Mouse (Mus musculus): Measurements from ENCODE around the gene Lzts3. TPM values are rescaled to one million over a fixed set of nuclear protein-coding genes. Genes with fewer than 3 reads are reported as not detected.
"Not testable (repeated sequence)": the region's sequence is repeated elsewhere in the genome, so short reads cannot be mapped to it uniquely, and the experiment has no call there.

The Lzts3 gene
- polyA plus RNA-seq, 1 experiment from 2014 or later = 15.7 TPM

GRCm38 (mm10) chr2:130658530-130658929 lies 15.9 kb upstream of the Lzts3 start:
- Histone ChIP-seq H3K4me2 (replicated peaks; ENCODE audit: low read depth, low read length) (no peak overlapping the region), H3K9ac (replicated peaks; ENCODE audit: low read length) (no peak overlapping the region), H3K4me3 (ENCODE audit: low read length) (no peak overlapping the region), H3K4me1 (ENCODE audit: insufficient read depth, low read length) (peaks cover 5% of the 10 kb centered on the region), H3K36me3 (ENCODE audit: insufficient read depth, low read length) (peaks cover 63% of the 10 kb centered on the region), H3K9me3 (ENCODE audit: low read length) (no peaks in the 10 kb centered on the region), H3K27me3 (ENCODE audit: insufficient read depth, low read length) (no peaks in the 10 kb centered on the region), H3K27ac (ENCODE audit: low read length) (no peak overlapping the region)
- no peak for ATAC-seq (ENCODE audit: low FRiP score, low TSS enrichment)
- 93% methylated on average over 10 of the region's 10 CpGs for WGBS

GRCm38 (mm10) chr2:130657541-130657940 lies 14.9 kb upstream of the Lzts3 start:
- Histone ChIP-seq H3K4me1 (ENCODE audit: insufficient read depth, low read length) (no peaks in the 10 kb centered on the region), H3K9me3 (ENCODE audit: low read length) (no peaks in the 10 kb centered on the region), H3K9ac (replicated peaks; ENCODE audit: low read length) (no peak overlapping the region), H3K4me3 (ENCODE audit: low read length) (no peak overlapping the region), H3K27ac (ENCODE audit: low read length) (no peak overlapping the region), H3K4me2 (replicated peaks; ENCODE audit: low read depth, low read length) (no peak overlapping the region), H3K36me3 (ENCODE audit: insufficient read depth, low read length) (peaks cover 67% of the 10 kb centered on the region), H3K27me3 (ENCODE audit: insufficient read depth, low read length) (no peaks in the 10 kb centered on the region)
- WGBS = 86% methylated on average over 6 of the region's 6 CpGs
- ATAC-seq (ENCODE audit: low FRiP score, low TSS enrichment) = no peak

GRCm38 (mm10) chr2:130656536-130656935 lies 13.9 kb upstream of the Lzts3 start:
- ATAC-seq (ENCODE audit: low FRiP score, low TSS enrichment) = no peak
- Histone ChIP-seq H3K4me2 (replicated peaks; ENCODE audit: low read depth, low read length) (no peak overlapping the region), H3K9ac (replicated peaks; ENCODE audit: low read length) (no peak overlapping the region), H3K27ac (ENCODE audit: low read length) (no peak overlapping the region), H3K27me3 (ENCODE audit: insufficient read depth, low read length) (no peaks in the 10 kb centered on the region), H3K9me3 (ENCODE audit: low read length) (no peaks in the 10 kb centered on the region), H3K36me3 (ENCODE audit: insufficient read depth, low read length) (peaks cover 66% of the 10 kb centered on the region), H3K4me3 (ENCODE audit: low read length) (no peak overlapping the region), H3K4me1 (ENCODE audit: insufficient read depth, low read length) (no peaks in the 10 kb centered on the region)
- WGBS = 90% methylated on average over 9 of the region's 9 CpGs

- ATAC-seq (ENCODE audit: low FRiP score, low TSS enrichment) = no peak
- Histone ChIP-seq H3K4me2 (replicated peaks; ENCODE audit: low read depth, low read length) (no peak overlapping the region), H3K27me3 (ENCODE audit: insufficient read depth, low read length) (no peaks in the 10 kb centered on the region), H3K9me3 (ENCODE audit: low read length) (no peaks in the 10 kb centered on the region), H3K4me1 (ENCODE audit: insufficient read depth, low read length) (no peaks in the 10 kb centered on the region), H3K27ac (ENCODE audit: low read length) (no peak overlapping the region), H3K9ac (replicated peaks; ENCODE audit: low read length) (no peak overlapping the region), H3K4me3 (ENCODE audit: low read length) (no peak overlapping the region), H3K36me3 (ENCODE audit: insufficient read depth, low read length) (peaks cover 59% of the 10 kb centered on the region)
- WGBS = 93% methylated on average over 6 of the region's 6 CpGs
These were observed 13.2 kb upstream of the Lzts3 start for GRCm38 (mm10) chr2:130655660-130656339.

- 81% methylated on average over 1 of the region's 1 CpGs for WGBS
- Histone ChIP-seq H3K27ac (ENCODE audit: low read length) (no peak overlapping the region), H3K9me3 (ENCODE audit: low read length) (no peaks in the 10 kb centered on the region), H3K4me3 (ENCODE audit: low read length) (no peak overlapping the region), H3K4me2 (replicated peaks; ENCODE audit: low read depth, low read length) (no peak overlapping the region), H3K4me1 (ENCODE audit: insufficient read depth, low read length) (no peaks in the 10 kb centered on the region), H3K36me3 (ENCODE audit: insufficient read depth, low read length) (peaks cover 54% of the 10 kb centered on the region), H3K9ac (replicated peaks; ENCODE audit: low read length) (no peak overlapping the region), H3K27me3 (ENCODE audit: insufficient read depth, low read length) (no peaks in the 10 kb centered on the region)
- no peak for ATAC-seq (ENCODE audit: low FRiP score, low TSS enrichment)
These were observed 11.2 kb upstream of the Lzts3 start for GRCm38 (mm10) chr2:130653760-130654159.

GRCm38 (mm10) chr2:130653303-130653702 lies 10.7 kb upstream of the Lzts3 start:
- ATAC-seq (ENCODE audit: low FRiP score, low TSS enrichment) = no peak
- 94% methylated on average over 2 of the region's 2 CpGs for WGBS
- Histone ChIP-seq H3K27ac (ENCODE audit: low read length) (no peak overlapping the region), H3K4me2 (replicated peaks; ENCODE audit: low read depth, low read length) (no peak overlapping the region), H3K27me3 (ENCODE audit: insufficient read depth, low read length) (no peaks in the 10 kb centered on the region), H3K4me1 (ENCODE audit: insufficient read depth, low read length) (no peaks in the 10 kb centered on the region), H3K36me3 (ENCODE audit: insufficient read depth, low read length) (peaks cover 49% of the 10 kb centered on the region), H3K4me3 (ENCODE audit: low read length) (no peak overlapping the region), H3K9ac (replicated peaks; ENCODE audit: low read length) (no peak overlapping the region), H3K9me3 (ENCODE audit: low read length) (no peaks in the 10 kb centered on the region)

- not testable (repeated sequence) for H3K4me3 ChIP-seq (ENCODE audit: low read length); H3K27me3 ChIP-seq (ENCODE audit: insufficient read depth, low read length); H3K9me3 ChIP-seq (ENCODE audit: low read length); H3K27ac ChIP-seq (ENCODE audit: low read length); H3K4me1 ChIP-seq (ENCODE audit: insufficient read depth, low read length); H3K4me2 ChIP-seq (replicated peaks; ENCODE audit: low read depth, low read length); ATAC-seq (ENCODE audit: low FRiP score, low TSS enrichment); H3K9ac ChIP-seq (replicated peaks; ENCODE audit: low read length)
- H3K36me3 ChIP-seq (ENCODE audit: insufficient read depth, low read length) = peaks cover 13% of the 10 kb centered on the region; the same call in 1 of the 2 replicates
- 84% methylated on average over 6 of the region's 6 CpGs for WGBS
These were observed 6.4 kb upstream of the Lzts3 start for GRCm38 (mm10) chr2:130649028-130649427.

- Histone ChIP-seq H3K9me3 (ENCODE audit: low read length) (no peaks in the 10 kb centered on the region), H3K27ac (ENCODE audit: low read length) (no peak overlapping the region), H3K27me3 (ENCODE audit: insufficient read depth, low read length) (no peaks in the 10 kb centered on the region), H3K4me2 (replicated peaks; ENCODE audit: low read depth, low read length) (no peak overlapping the region), H3K9ac (replicated peaks; ENCODE audit: low read length) (no peak overlapping the region), H3K36me3 (ENCODE audit: insufficient read depth, low read length) (0 out of 2 replicates have a peak, but pooled peaks cover under 1% of the 10 kb centered on the region), H3K4me1 (ENCODE audit: insufficient read depth, low read length) (peaks cover 11% of the 10 kb centered on the region), H3K4me3 (ENCODE audit: low read length) (no peak overlapping the region)
- ATAC-seq (ENCODE audit: low FRiP score, low TSS enrichment) = no peak
- 80% methylated on average over 4 of the region's 4 CpGs for WGBS
These were observed 2.6 kb upstream of the Lzts3 start for GRCm38 (mm10) chr2:130645198-130645597.

GRCm38 (mm10) chr2:130642197-130642660 lies 374 bp downstream of the Lzts3 start:
- peak overlapping the region; percentile 69 for H3K4me3 ChIP-seq (ENCODE audit: low read length)
- WGBS = under 1% methylated on average over 26 of the region's 27 CpGs
- H3K27ac ChIP-seq (ENCODE audit: low read length) = 0 out of 2 replicates have a peak overlapping the region, but pooled peaks have one; percentile 27

GRCm38 (mm10) chr2:130641351-130642025 lies 1.1 kb downstream of the Lzts3 start:
- H3K9ac ChIP-seq (replicated peaks; ENCODE audit: low read length) = peak overlapping the region; percentile 72; the same call in 1 of the 2 replicates
- peaks cover 6% of the 10 kb centered on the region for H3K27me3 ChIP-seq (ENCODE audit: insufficient read depth, low read length)
- H3K9me3 ChIP-seq (ENCODE audit: low read length) = no peaks in the 10 kb centered on the region
- peak overlapping the region; percentile 96 for H3K4me2 ChIP-seq (replicated peaks; ENCODE audit: low read depth, low read length)
- H3K4me3 ChIP-seq (ENCODE audit: low read length) = no peak overlapping the region
- no peak overlapping the region for H3K27ac ChIP-seq (ENCODE audit: low read length)
- peaks cover 21% of the 10 kb centered on the region for H3K4me1 ChIP-seq (ENCODE audit: insufficient read depth, low read length)
- no peak for ATAC-seq (ENCODE audit: low FRiP score, low TSS enrichment)
- no peaks in the 10 kb centered on the region for H3K36me3 ChIP-seq (ENCODE audit: insufficient read depth, low read length)
- WGBS = 47% methylated on average over 6 of the region's 6 CpGs

More at GRCm38 (mm10) chr2:130642197-130642660, 374 bp downstream of the Lzts3 start:
- H3K9ac ChIP-seq (replicated peaks; ENCODE audit: low read length) = peak overlapping the region; percentile 72
- peaks cover under 1% of the 10 kb centered on the region; the same call in 1 of the 2 replicates for H3K27me3 ChIP-seq (ENCODE audit: insufficient read depth, low read length)
- H3K36me3 ChIP-seq (ENCODE audit: insufficient read depth, low read length) = no peaks in the 10 kb centered on the region
- peak overlapping the region; percentile 96 for H3K4me2 ChIP-seq (replicated peaks; ENCODE audit: low read depth, low read length)
- H3K4me1 ChIP-seq (ENCODE audit: insufficient read depth, low read length) = peaks cover 21% of the 10 kb centered on the region
- ATAC-seq (ENCODE audit: low FRiP score, low TSS enrichment) = peak; percentile 37; the same call in 1 of the 2 replicates
- no peaks in the 10 kb centered on the region for H3K9me3 ChIP-seq (ENCODE audit: low read length)
